Mouse (Mus musculus): Measurements from ENCODE around the gene Trib2.

Trib2 gene

GRCm38 (mm10) chr12:15768536-15768935 is 48.2 kb downstream of the Trib2 start:
- in situ Hi-C loops (cut with MboI), result no loop called here

- in situ Hi-C loops (cut with MboI), result no loop called here
These were observed 50.7 kb downstream of the Trib2 start for GRCm38 (mm10) chr12:15765996-15766395.

GRCm38 (mm10) chr12:15765238-15765637 is 51.5 kb downstream of the Trib2 start:
- in situ Hi-C loops (cut with MboI), result no loop called here

- in situ Hi-C loops (cut with MboI), result no loop called here
These were observed 55.1 kb downstream of the Trib2 start for GRCm38 (mm10) chr12:15761453-15762116.

GRCm38 (mm10) chr12:15760684-15761083 is 56.0 kb downstream of the Trib2 start:
- in situ Hi-C loops (cut with MboI), result no loop called here

- in situ Hi-C loops (cut with MboI), result no loop called here
These were observed 57.9 kb downstream of the Trib2 start for GRCm38 (mm10) chr12:15758866-15759265.

- in situ Hi-C loops (cut with MboI), result no loop called here
These were observed 59.4 kb downstream of the Trib2 start for GRCm38 (mm10) chr12:15757351-15757750.

GRCm38 (mm10) chr12:15755030-15755690 is 61.6 kb downstream of the Trib2 start:
- in situ Hi-C loops (cut with MboI), result no loop called here

GRCm38 (mm10) chr12:15754602-15755001 is 62.1 kb downstream of the Trib2 start:
- in situ Hi-C loops (cut with MboI), result no loop called here

- in situ Hi-C loops (cut with MboI), result no loop called here
These were observed 67.0 kb downstream of the Trib2 start for GRCm38 (mm10) chr12:15749646-15750195.

- in situ Hi-C loops (cut with MboI), result no loop called here
These were observed 71.0 kb downstream of the Trib2 start for GRCm38 (mm10) chr12:15745752-15746151.

Data from mature B cell (primary cell).